Mouse (Mus musculus): ENCODE results near the gene Capn8. TPM values are rescaled to one million over a fixed set of nuclear protein-coding genes. Genes with fewer than 3 reads are reported as not detected.

Capn8 gene
- polyA plus RNA-seq, 1 experiment, result not detected

GRCm38 (mm10) chr1:182646796-182647195, 82.0 kb downstream of the Capn8 start:
- Histone ChIP-seq H3K36me3 (ENCODE audit: control insufficient read depth, insufficient read depth, low read length) (no peaks in the 10 kb centered on the region), H3K27me3 (ENCODE audit: control insufficient read depth, insufficient read depth, low read length) (no peaks in the 10 kb centered on the region), H3K4me1 (ENCODE audit: control insufficient read depth, insufficient read depth, insufficient read length) (no peaks in the 10 kb centered on the region), H3K27ac (ENCODE audit: insufficient read depth, low read length) (no peak overlapping the region), H3K4me3 (ENCODE audit: extremely low read depth, insufficient read depth, insufficient read length) (no peak overlapping the region)
- 82% methylated on average over 3 of the region's 3 CpGs for WGBS
- DNase-seq (ENCODE audit: low read depth in 1 of 2, low spot score in 2 of 2), result no peak
- TF ChIP-seq POLR2A (IDR thresholded peaks at IDR 0.05; ENCODE audit: low read depth, low read length), result no peak
- TF ChIP-seq CTCF (IDR thresholded peaks at IDR 0.05; ENCODE audit: extremely low read depth, insufficient read depth, insufficient read length, insufficient replicate concordance), result no peak

DNA sequence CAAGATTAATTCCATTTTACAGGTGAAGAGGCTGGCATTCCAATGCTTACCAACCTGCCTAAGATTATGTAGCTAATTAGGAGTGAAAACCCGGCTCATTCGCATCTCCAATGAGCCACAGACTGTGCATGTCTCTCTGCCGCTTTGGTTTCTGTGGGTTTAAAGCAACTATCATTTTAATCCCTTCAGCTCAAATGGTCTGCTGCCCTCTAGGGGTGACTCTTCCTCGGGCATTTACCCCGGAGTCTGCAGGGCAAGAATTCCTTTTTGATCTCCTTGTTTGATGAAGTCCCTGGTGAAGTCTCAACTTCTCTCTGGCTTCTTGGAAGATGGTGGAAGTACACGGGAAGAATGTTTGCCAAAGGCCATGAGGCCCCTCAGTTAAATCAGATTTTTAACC, 93.0 kb downstream of the Capn8 start:
- TF ChIP-seq POLR2A (IDR thresholded peaks at IDR 0.05; ENCODE audit: low read depth, low read length) (no peak), CTCF (IDR thresholded peaks at IDR 0.05; ENCODE audit: extremely low read depth, insufficient read depth, insufficient read length, insufficient replicate concordance) (peak; percentile 43; the same call in 1 of the 2 replicates)
- Histone ChIP-seq H3K27ac (ENCODE audit: insufficient read depth, low read length) (no peak overlapping the region), H3K27me3 (ENCODE audit: control insufficient read depth, insufficient read depth, low read length) (no peaks in the 10 kb centered on the region), H3K36me3 (ENCODE audit: control insufficient read depth, insufficient read depth, low read length) (no peaks in the 10 kb centered on the region), H3K4me3 (ENCODE audit: extremely low read depth, insufficient read depth, insufficient read length) (no peak overlapping the region), H3K4me1 (ENCODE audit: control insufficient read depth, insufficient read depth, insufficient read length) (no peaks in the 10 kb centered on the region)
- DNase-seq (ENCODE audit: low read depth in 1 of 2, low spot score in 2 of 2), result peak in 1 of 2 experiments; percentile 36
- WGBS, result 7% methylated on average over 6 of the region's 6 CpGs

- Histone ChIP-seq H3K4me1 (ENCODE audit: control insufficient read depth, insufficient read depth, insufficient read length) (no peaks in the 10 kb centered on the region), H3K27me3 (ENCODE audit: control insufficient read depth, insufficient read depth, low read length) (no peaks in the 10 kb centered on the region), H3K27ac (ENCODE audit: insufficient read depth, low read length) (no peak overlapping the region), H3K4me3 (ENCODE audit: extremely low read depth, insufficient read depth, insufficient read length) (no peak overlapping the region), H3K36me3 (ENCODE audit: control insufficient read depth, insufficient read depth, low read length) (no peaks in the 10 kb centered on the region)
- DNase-seq (ENCODE audit: low read depth in 1 of 2, low spot score in 2 of 2), result no peak
- no peak for TF ChIP-seq POLR2A (IDR thresholded peaks at IDR 0.05; ENCODE audit: low read depth, low read length)
- no peak for TF ChIP-seq CTCF (IDR thresholded peaks at IDR 0.05; ENCODE audit: extremely low read depth, insufficient read depth, insufficient read length, insufficient replicate concordance)
- 75% methylated on average over 7 of the region's 7 CpGs for WGBS
Measured at GRCm38 (mm10) chr1:182660365-182660764, 95.6 kb downstream of the Capn8 start.

DNA sequence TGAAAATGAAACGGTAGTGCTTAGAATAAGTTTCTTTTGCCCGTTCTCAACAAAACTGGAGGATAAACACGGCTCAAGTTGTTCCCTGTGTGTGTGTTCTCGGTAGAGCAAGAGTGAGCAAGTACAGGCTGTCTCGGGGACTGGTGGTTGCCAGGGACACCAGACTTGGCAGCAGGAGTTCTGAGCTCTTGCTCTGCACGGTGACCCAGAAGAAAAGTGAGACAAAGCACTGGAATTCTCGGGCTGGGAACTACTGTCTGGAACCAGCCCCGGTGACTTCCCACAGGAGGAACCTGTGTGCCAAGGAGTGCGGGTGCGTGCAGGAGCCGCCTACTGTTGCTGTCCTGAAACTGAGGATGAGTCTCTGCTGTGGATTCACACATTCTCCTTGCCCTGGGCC, 98.9 kb downstream of the Capn8 start:
- TF ChIP-seq CTCF (IDR thresholded peaks at IDR 0.05; ENCODE audit: extremely low read depth, insufficient read depth, insufficient read length, insufficient replicate concordance) (no peak), POLR2A (IDR thresholded peaks at IDR 0.05; ENCODE audit: low read depth, low read length) (no peak)
- H3K27me3 ChIP-seq (ENCODE audit: control insufficient read depth, insufficient read depth, low read length), result no peaks in the 10 kb centered on the region
- H3K27ac ChIP-seq (ENCODE audit: insufficient read depth, low read length), result no peak overlapping the region
- DNase-seq (ENCODE audit: low read depth in 1 of 2, low spot score in 2 of 2), result no peak
- no peaks in the 10 kb centered on the region for H3K36me3 ChIP-seq (ENCODE audit: control insufficient read depth, insufficient read depth, low read length)
- 83% methylated on average over 11 of the region's 11 CpGs for WGBS
- no peak overlapping the region for H3K4me3 ChIP-seq (ENCODE audit: extremely low read depth, insufficient read depth, insufficient read length)
- H3K4me1 ChIP-seq (ENCODE audit: control insufficient read depth, insufficient read depth, insufficient read length), result no peaks in the 10 kb centered on the region

- Histone ChIP-seq H3K27me3 (ENCODE audit: control insufficient read depth, insufficient read depth, low read length) (no peaks in the 10 kb centered on the region), H3K4me1 (ENCODE audit: control insufficient read depth, insufficient read depth, insufficient read length) (no peaks in the 10 kb centered on the region), H3K36me3 (ENCODE audit: control insufficient read depth, insufficient read depth, low read length) (no peaks in the 10 kb centered on the region), H3K4me3 (ENCODE audit: extremely low read depth, insufficient read depth, insufficient read length) (no peak overlapping the region), H3K27ac (ENCODE audit: insufficient read depth, low read length) (no peak overlapping the region)
- DNase-seq (ENCODE audit: low read depth in 1 of 2, low spot score in 2 of 2), result no peak
- TF ChIP-seq POLR2A (IDR thresholded peaks at IDR 0.05; ENCODE audit: low read depth, low read length) (no peak), CTCF (IDR thresholded peaks at IDR 0.05; ENCODE audit: extremely low read depth, insufficient read depth, insufficient read length, insufficient replicate concordance) (no peak)
- WGBS, result 93% methylated on average over 4 of the region's 4 CpGs
Measured at GRCm38 (mm10) chr1:182664841-182665240, 100.0 kb downstream of the Capn8 start.

GRCm38 (mm10) chr1:182667281-182667680, 102.5 kb downstream of the Capn8 start:
- Histone ChIP-seq H3K4me3 (ENCODE audit: extremely low read depth, insufficient read depth, insufficient read length) (no peak overlapping the region), H3K36me3 (ENCODE audit: control insufficient read depth, insufficient read depth, low read length) (no peaks in the 10 kb centered on the region), H3K4me1 (ENCODE audit: control insufficient read depth, insufficient read depth, insufficient read length) (no peaks in the 10 kb centered on the region), H3K27ac (ENCODE audit: insufficient read depth, low read length) (no peak overlapping the region), H3K27me3 (ENCODE audit: control insufficient read depth, insufficient read depth, low read length) (no peaks in the 10 kb centered on the region)
- DNase-seq (ENCODE audit: low read depth in 1 of 2, low spot score in 2 of 2), result no peak
- TF ChIP-seq CTCF (IDR thresholded peaks at IDR 0.05; ENCODE audit: extremely low read depth, insufficient read depth, insufficient read length, insufficient replicate concordance) (no peak), POLR2A (IDR thresholded peaks at IDR 0.05; ENCODE audit: low read depth, low read length) (no peak)
- WGBS, result 89% methylated on average over 3 of the region's 3 CpGs

DNA sequence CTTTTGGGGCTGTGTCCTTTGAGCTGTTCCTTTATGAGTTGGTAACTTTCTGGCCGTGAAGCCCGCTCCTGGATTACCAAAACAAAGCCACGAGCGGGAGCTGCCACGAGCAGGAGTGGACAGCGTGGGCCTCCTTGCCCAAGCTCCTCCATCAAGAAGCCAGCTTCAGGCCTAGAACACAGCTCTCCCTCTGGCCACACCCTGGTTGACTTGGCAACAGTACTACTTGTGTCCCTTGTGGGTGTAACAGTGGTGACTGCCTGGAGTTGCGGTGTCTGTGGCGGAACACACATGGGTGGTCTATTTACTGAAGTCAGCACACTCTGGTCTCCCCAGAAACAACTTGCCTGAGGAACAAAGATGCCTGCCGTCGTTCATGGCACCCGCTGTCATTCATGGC, 104.9 kb downstream of the Capn8 start:
- 85% methylated on average over 11 of the region's 11 CpGs for WGBS
- no peak for DNase-seq (ENCODE audit: low read depth in 1 of 2, low spot score in 2 of 2)
- no peak for TF ChIP-seq POLR2A (IDR thresholded peaks at IDR 0.05; ENCODE audit: low read depth, low read length)
- H3K27ac ChIP-seq (ENCODE audit: insufficient read depth, low read length), result no peak overlapping the region
- no peaks in the 10 kb centered on the region for H3K36me3 ChIP-seq (ENCODE audit: control insufficient read depth, insufficient read depth, low read length)
- H3K27me3 ChIP-seq (ENCODE audit: control insufficient read depth, insufficient read depth, low read length), result no peaks in the 10 kb centered on the region
- no peak overlapping the region for H3K4me3 ChIP-seq (ENCODE audit: extremely low read depth, insufficient read depth, insufficient read length)
- H3K4me1 ChIP-seq (ENCODE audit: control insufficient read depth, insufficient read depth, insufficient read length), result no peaks in the 10 kb centered on the region

Data from spleen, adult 2 months (tissue).